Mouse (Mus musculus): ENCODE results near the gene Gna13. TPM values are rescaled to one million over a fixed set of nuclear protein-coding genes. Genes with fewer than 3 reads are reported as not detected.

Gna13 gene
- total and polyA plus RNA-seq, 3 experiments: 32.2 to 57.6 (median 39.3) TPM

DNA sequence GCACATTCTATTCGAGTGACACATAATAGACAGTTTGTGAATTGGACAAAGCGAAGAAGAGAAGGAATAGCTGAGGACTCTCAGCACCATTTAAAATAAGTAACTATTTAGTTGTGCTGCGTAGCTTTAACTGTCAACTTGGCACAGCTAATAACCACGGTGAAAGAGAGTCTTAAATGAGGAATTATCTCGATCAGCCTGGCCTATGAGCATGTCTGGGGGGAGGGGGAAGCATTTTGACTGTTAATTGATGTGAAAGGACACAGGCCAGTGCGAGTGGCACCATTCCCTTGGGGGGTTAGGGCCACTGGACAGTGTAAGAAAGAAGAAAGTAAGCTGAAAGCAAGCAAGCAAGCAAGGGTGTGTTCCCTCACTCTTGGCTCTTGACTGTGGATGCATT, 26.7 kb upstream of the Gna13 start:
- no peak for DNase-seq (ENCODE audit: extremely low read depth)
- Histone ChIP-seq H3K4me3 (replicated peaks in 1 of 3; ENCODE audit: low read depth in 2 of 3, low read length in 2 of 3, poor library complexity in 1 of 3) (no peak overlapping the region), H3K4me2 (ENCODE audit: insufficient read depth, low read depth, poor library complexity, severe bottlenecking) (no peak overlapping the region)

DNA sequence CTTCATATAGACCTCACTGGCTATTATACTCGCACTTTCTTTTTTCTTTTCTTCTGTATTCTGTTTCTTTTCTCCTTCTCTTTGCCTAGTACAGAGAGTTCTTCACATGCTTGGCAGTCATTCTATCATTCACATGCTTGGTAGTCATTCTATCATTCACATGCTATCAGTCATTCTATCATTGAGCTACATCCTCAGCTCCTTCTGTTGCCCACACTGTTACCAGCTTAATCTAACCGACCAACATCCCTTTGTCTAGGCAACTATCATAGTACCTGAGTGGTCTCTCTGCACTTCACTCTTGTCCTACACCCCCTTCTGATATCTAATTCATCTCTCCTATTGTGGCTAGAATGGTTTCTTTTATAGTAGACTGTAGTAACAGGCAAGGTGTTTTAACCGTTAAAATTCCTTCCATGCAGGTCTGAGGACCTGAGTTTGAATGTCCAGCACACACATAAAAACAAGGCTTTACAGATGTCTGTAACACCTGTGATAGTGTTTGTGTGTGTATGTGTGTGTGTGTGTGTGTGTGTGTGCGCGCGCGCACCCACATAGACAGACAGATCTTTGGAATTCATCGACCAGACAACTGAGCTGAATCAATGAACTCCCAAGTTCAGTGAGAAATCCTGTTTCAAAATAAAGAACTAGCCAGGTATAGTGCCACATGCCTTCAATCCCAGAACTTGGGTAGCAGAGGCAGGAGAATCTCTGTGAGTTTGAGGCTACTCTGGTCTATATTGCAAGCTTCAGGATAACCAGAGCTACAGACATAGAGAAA, 23.3 kb upstream of the Gna13 start:
- Histone ChIP-seq H3K9ac (ENCODE audit: insufficient read depth, low read depth) (no peak overlapping the region), H3K4me2 (ENCODE audit: insufficient read depth, low read depth, poor library complexity, severe bottlenecking) (no peak overlapping the region), H3K27ac (ENCODE audit: insufficient read depth, low read depth) (no peak overlapping the region), H3K27me3 (replicated peaks) (peaks cover 3% of the 10 kb centered on the region), H3K36me3 (replicated peaks in 1 of 2; ENCODE audit: control insufficient read depth in 1 of 2, insufficient read depth in 1 of 2, low read length in 1 of 2) (no peaks in the 10 kb centered on the region), H3K79me2 (replicated peaks; ENCODE audit: control insufficient read depth, extremely low read depth, insufficient read depth, poor library complexity, severe bottlenecking) (no peaks in the 10 kb centered on the region), H3K9me3 (replicated peaks; ENCODE audit: low read length) (no peaks in the 10 kb centered on the region), H3K4me1 (ENCODE audit: control insufficient read depth in 1 of 2, insufficient read depth in 2 of 2) (peaks cover 3 to 15% of the 10 kb centered on the region in 2 experiments; a peak in 2 of 4 replicates), H3K4me3 (replicated peaks in 1 of 3; ENCODE audit: low read depth in 2 of 3, low read length in 2 of 3, poor library complexity in 1 of 3) (no peak overlapping the region)
- DNase-seq (ENCODE audit: extremely low read depth): no peak
- in situ Hi-C loops (cut with MboI; ENCODE audit: low pct_ligation_motif_present, low pct_unique_long_range_greater_than_20kb, low sequenced_read_pairs) (no loop called here), dilution Hi-C loops (cut with MboI; ENCODE audit: extremely low pct_ligation_motif_present, extremely low pct_unique_long_range_greater_than_20kb, low sequenced_read_pairs) (no loop called here)
- no peak for TF ChIP-seq MYC (IDR thresholded peaks at IDR 0.05; ENCODE audit: low read depth, low read length)
- TF ChIP-seq GABPA (IDR thresholded peaks at IDR 0.05; ENCODE audit: insufficient replicate concordance, low read depth, low read length): no peak
- no peak for TF ChIP-seq JUND (conservative IDR thresholded peaks at IDR 0.05; ENCODE audit: low read depth, low read length)
- TF ChIP-seq POLR2A (IDR thresholded peaks at IDR 0.05; ENCODE audit: low read depth, low read length): no peak
- TF ChIP-seq ZMIZ1 (IDR thresholded peaks at IDR 0.05; ENCODE audit: low read depth, low read length): no peak
- no peak for TF ChIP-seq MAZ (IDR thresholded peaks at IDR 0.05; ENCODE audit: low read depth, low read length)
- no peak for TF ChIP-seq USF1 (IDR thresholded peaks at IDR 0.05; ENCODE audit: low read depth, low read length)
- TF ChIP-seq ELF1 (IDR thresholded peaks at IDR 0.05; ENCODE audit: low read depth, low read length): no peak
- TF ChIP-seq POLR2AphosphoS2 (IDR thresholded peaks at IDR 0.05; ENCODE audit: low read depth, low read length): no peak
- TF ChIP-seq ZNF384 (IDR thresholded peaks at IDR 0.05; ENCODE audit: low read depth, low read length): no peak
- no peak for TF ChIP-seq ETS1 (conservative IDR thresholded peaks at IDR 0.05; ENCODE audit: low read depth, low read length)
- no peak for TF ChIP-seq BHLHE40 (IDR thresholded peaks at IDR 0.05; ENCODE audit: low read depth, low read length)
- no peak for TF ChIP-seq USF2 (conservative IDR thresholded peaks at IDR 0.05; ENCODE audit: low read depth, low read length)
- no peak for TF ChIP-seq ZKSCAN1 (IDR thresholded peaks at IDR 0.05; ENCODE audit: borderline replicate concordance, low read depth, low read length)
- no peak for TF ChIP-seq RAD21 (IDR thresholded peaks at IDR 0.05; ENCODE audit: low read depth, low read length)
- TF ChIP-seq KAT2A (IDR thresholded peaks at IDR 0.05; ENCODE audit: insufficient replicate concordance, low read length): no peak

More for the DNA sequence above, 26.7 kb upstream of the Gna13 start:
- Histone ChIP-seq H3K36me3 (replicated peaks in 1 of 2; ENCODE audit: control insufficient read depth in 1 of 2, insufficient read depth in 1 of 2, low read length in 1 of 2) (no peaks in the 10 kb centered on the region), H3K4me1 (ENCODE audit: control insufficient read depth in 1 of 2, insufficient read depth in 2 of 2) (peaks cover 11 to 28% of the 10 kb centered on the region in 2 experiments), H3K9ac (ENCODE audit: insufficient read depth, low read depth) (no peak overlapping the region), H3K79me2 (replicated peaks; ENCODE audit: control insufficient read depth, extremely low read depth, insufficient read depth, poor library complexity, severe bottlenecking) (no peaks in the 10 kb centered on the region), H3K27ac (ENCODE audit: insufficient read depth, low read depth) (no peak overlapping the region), H3K9me3 (replicated peaks; ENCODE audit: low read length) (no peaks in the 10 kb centered on the region), H3K27me3 (replicated peaks) (peaks cover 1% of the 10 kb centered on the region)
- in situ Hi-C loops (cut with MboI; ENCODE audit: low pct_ligation_motif_present, low pct_unique_long_range_greater_than_20kb, low sequenced_read_pairs) (no loop called here), dilution Hi-C loops (cut with MboI; ENCODE audit: extremely low pct_ligation_motif_present, extremely low pct_unique_long_range_greater_than_20kb, low sequenced_read_pairs) (no loop called here)
- TF ChIP-seq CHD2 (IDR thresholded peaks at IDR 0.05; ENCODE audit: low read length): no peak
- TF ChIP-seq ZMIZ1 (IDR thresholded peaks at IDR 0.05; ENCODE audit: low read depth, low read length): no peak
- no peak for TF ChIP-seq POLR2A (IDR thresholded peaks at IDR 0.05; ENCODE audit: low read depth, low read length)
- no peak for TF ChIP-seq MAFK (IDR thresholded peaks at IDR 0.05; ENCODE audit: insufficient replicate concordance, low read length)
- TF ChIP-seq TCF12 (IDR thresholded peaks at IDR 0.05; ENCODE audit: low read depth, low read length): no peak
- no peak for TF ChIP-seq MYC (IDR thresholded peaks at IDR 0.05; ENCODE audit: low read depth, low read length)
- TF ChIP-seq IRF4 (IDR thresholded peaks at IDR 0.05; ENCODE audit: low read depth, low read length): no peak
- no peak for TF ChIP-seq ZKSCAN1 (IDR thresholded peaks at IDR 0.05; ENCODE audit: borderline replicate concordance, low read depth, low read length)
- TF ChIP-seq CTCF (conservative IDR thresholded peaks at IDR 0.05 in 1 of 2, IDR thresholded peaks at IDR 0.05 in 1 of 2; ENCODE audit: low read depth in 2 of 2, low read length in 2 of 2): no peak
- TF ChIP-seq GABPA (IDR thresholded peaks at IDR 0.05; ENCODE audit: insufficient replicate concordance, low read depth, low read length): no peak
- TF ChIP-seq MAX (IDR thresholded peaks at IDR 0.05; ENCODE audit: low read length): no peak
- no peak for TF ChIP-seq TBP (conservative IDR thresholded peaks at IDR 0.05; ENCODE audit: low read depth, low read length)

Measured in CH12.LX (cell line).